Mouse (Mus musculus) C3H10T1/2 (cell line): ENCODE results near the gene Hypm. TPM values are rescaled to one million over a fixed set of nuclear protein-coding genes. Genes with fewer than 3 reads are reported as not detected.

Source experiments
- polyA plus RNA-seq, 2 experiments: library from polyadenylated mRNA; unstranded; fragments of >200 nt; fragmentation: generic; extraction: Trizol; gene quantifications; one replicate each; pipeline ENCODE4 v1.2.1; 2012; ENCODE audit warnings: missing spikeins in 2 of 2

Gene Hypm
- not detected for polyA plus RNA-seq

DNA sequence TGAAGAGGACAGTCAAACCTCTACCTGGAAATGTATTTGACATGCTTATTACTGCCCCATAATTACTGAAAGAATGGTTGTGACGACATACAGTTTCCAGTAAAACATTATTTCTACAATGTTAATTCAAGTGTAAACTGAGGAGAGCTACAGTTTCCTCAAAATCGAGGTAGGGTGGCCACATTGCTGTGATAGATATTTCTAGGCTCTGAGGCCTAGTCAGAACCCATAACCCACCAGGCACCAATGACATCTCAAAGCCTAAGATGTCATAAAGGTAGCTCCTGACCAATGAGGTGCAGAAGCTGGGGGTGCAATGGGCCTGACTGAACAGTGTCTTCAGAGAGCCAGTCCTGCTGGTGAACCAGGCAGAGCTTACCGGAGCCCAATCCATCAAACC lies at the start of gene Hypm:
TSS of gene Hypm (plus strand) at position 301 of the 400 bp plus-strand sequence.

GRCm38 (mm10) chrX:9849403-9849802 lies 2.7 kb downstream of the Hypm start, which contains the start of gene H2al3:
TSS of gene H2al3 (plus strand) at chrX:9849703.

GRCm38 (mm10) chrX:9885322-9885721 lies 38.6 kb downstream of the Hypm start, which contains the start of gene Sytl5:
TSS of gene Sytl5 (plus strand) at chrX:9885622.

Other genes with a start within 250 kb of the Hypm start
- gene Dynlt3, start 183.9 kb upstream of the Hypm start, polyA plus RNA-seq = 10 to 100 TPM in 1 of 2 experiments, 1 to 10 TPM in 1; 2.2 to 19.4 TPM
- not detected for gene H2al3, start 2.8 kb downstream of the Hypm start, polyA plus RNA-seq
- not detected for gene Sytl5, start 38.7 kb downstream of the Hypm start, polyA plus RNA-seq